Mouse (Mus musculus): Measurements from ENCODE around the gene Tbc1d17.

The Tbc1d17 gene

GRCm38 (mm10) chr7:44824872-44825271, 24.0 kb downstream of the Tbc1d17 start:
- peak; percentile 56 to 82 for DNase-seq (ENCODE audit: low spot score in 2 of 2)

GRCm38 (mm10) chr7:44823409-44823808, 25.5 kb downstream of the Tbc1d17 start:
- no peak for DNase-seq (ENCODE audit: low spot score in 2 of 2)

- DNase-seq (ENCODE audit: low spot score in 2 of 2): peak; percentile 13 to 47
These were observed 27.0 kb downstream of the Tbc1d17 start for GRCm38 (mm10) chr7:44821666-44822448.

GRCm38 (mm10) chr7:44820525-44820924, 28.4 kb downstream of the Tbc1d17 start:
- DNase-seq (ENCODE audit: low spot score in 2 of 2): peak; percentile 5 to 22

- peak; percentile 15 to 44 for DNase-seq (ENCODE audit: low spot score in 2 of 2)
These were observed 29.0 kb downstream of the Tbc1d17 start for GRCm38 (mm10) chr7:44819863-44820262.

- DNase-seq (ENCODE audit: low spot score in 2 of 2): peak in 1 of 2 experiments; percentile 42
These were observed 29.5 kb downstream of the Tbc1d17 start for GRCm38 (mm10) chr7:44819391-44819790.

GRCm38 (mm10) chr7:44818751-44819235, 30.1 kb downstream of the Tbc1d17 start:
- DNase-seq (ENCODE audit: low spot score in 2 of 2): peak; percentile 40 to 71

GRCm38 (mm10) chr7:44818164-44818563, 30.7 kb downstream of the Tbc1d17 start:
- DNase-seq (ENCODE audit: low spot score in 2 of 2): peak; percentile 16 to 51

- DNase-seq (ENCODE audit: low spot score in 2 of 2): no peak
These were observed 31.4 kb downstream of the Tbc1d17 start for GRCm38 (mm10) chr7:44817441-44817840.

- peak; percentile 73 to 75 for DNase-seq (ENCODE audit: low spot score in 2 of 2)
These were observed 32.3 kb downstream of the Tbc1d17 start, which contains the start of gene Atf5 for GRCm38 (mm10) chr7:44816470-44817021. TSS of gene Atf5 (minus strand) at chr7:44816658.

- DNase-seq (ENCODE audit: low spot score in 2 of 2): peak; percentile 99
These were observed 33.0 kb downstream of the Tbc1d17 start, which contains the start of the genes Nup62 and Il4i1 for GRCm38 (mm10) chr7:44815721-44816469. TSS of gene Nup62 (plus strand) at chr7:44816088. TSS of gene Il4i1 (plus strand) at chr7:44816387.

GRCm38 (mm10) chr7:44814952-44815553, 33.8 kb downstream of the Tbc1d17 start:
- DNase-seq (ENCODE audit: low spot score in 2 of 2): peak in 1 of 2 experiments; percentile 53

GRCm38 (mm10) chr7:44814423-44814822, 34.5 kb downstream of the Tbc1d17 start:
- DNase-seq (ENCODE audit: low spot score in 2 of 2): peak in 1 of 2 experiments; percentile 47

- DNase-seq (ENCODE audit: low spot score in 2 of 2): peak in 1 of 2 experiments; percentile 22
These were observed 34.9 kb downstream of the Tbc1d17 start for GRCm38 (mm10) chr7:44813985-44814384.

GRCm38 (mm10) chr7:44812651-44813325, 36.1 kb downstream of the Tbc1d17 start:
- peak in 1 of 2 experiments; percentile 55 for DNase-seq (ENCODE audit: low spot score in 2 of 2)

GRCm38 (mm10) chr7:44810819-44811557, 37.9 kb downstream of the Tbc1d17 start:
- DNase-seq (ENCODE audit: low spot score in 2 of 2): peak in 1 of 2 experiments; percentile 35

GRCm38 (mm10) chr7:44810365-44810764, 38.5 kb downstream of the Tbc1d17 start:
- no peak for DNase-seq (ENCODE audit: low spot score in 2 of 2)

- DNase-seq (ENCODE audit: low spot score in 2 of 2): peak in 1 of 2 experiments; percentile 42
These were observed 39.4 kb downstream of the Tbc1d17 start for GRCm38 (mm10) chr7:44809466-44809865.

- peak in 1 of 2 experiments; percentile 30 for DNase-seq (ENCODE audit: low spot score in 2 of 2)
These were observed 40.0 kb downstream of the Tbc1d17 start for GRCm38 (mm10) chr7:44808927-44809326.

GRCm38 (mm10) chr7:44792781-44793180, 56.1 kb downstream of the Tbc1d17 start:
- DNase-seq (ENCODE audit: low spot score in 2 of 2): no peak
